In genomic region chr1:172475054-172475741, GRCm38 (mm10) we compare ENCODE assay signal across 12 mouse cellular contexts. TPM values are rescaled to one million over a fixed set of nuclear protein-coding genes. Genes with fewer than 3 reads are reported as not detected.
DNase-seq lines count a peak whose midpoint lies in the region; ATAC-seq and TF ChIP-seq lines count a peak whose summit lies in the region.
"Had no signal": no experiment of that assay in that cellular context is flagged by ENCODE, and none has a peak within 500 bp of the region (broad histone marks: within the 10 kb centered on the region; RNA-seq: fewer than 3 reads in every experiment).

Gene Slamf9 (plus strand): TSS chr1:172475358.

- H3K27me3 ChIP-seq in limb, embryonic 12.5 days: no peaks in the 10 kb centered on the region
- H3K27me3 ChIP-seq in limb, embryonic 10.5 days (ENCODE audit: low read depth, poor library complexity, severe bottlenecking): no peaks in the 10 kb centered on the region
- H3K27me3 ChIP-seq in heart, postnatal 0 days (ENCODE audit: control insufficient read depth, insufficient read depth, low read length): no peaks in the 10 kb centered on the region
- H3K27me3 ChIP-seq in lung, embryonic 14.5 days (ENCODE audit: insufficient read depth, low read length): no peaks in the 10 kb centered on the region
- H3K27me3 ChIP-seq in stomach, embryonic 16.5 days (ENCODE audit: control insufficient read depth, insufficient read depth, low read length): no peaks in the 10 kb centered on the region
- no peaks in the 10 kb centered on the region; the same call in 1 of the 2 replicates for H3K27me3 ChIP-seq in midbrain, embryonic 15.5 days (replicated peaks)
- H3K27me3 ChIP-seq: neural tube, embryonic 12.5 days had no signal

- peak; percentile 52; the same call in 1 of the 2 replicates for ATAC-seq in limb, embryonic 12.5 days (ENCODE audit: insufficient number of reproducible peaks, insufficient read depth, low FRiP score, low TSS enrichment, low read depth)
- ATAC-seq in heart, postnatal 0 days (ENCODE audit: insufficient read depth, low read depth): peak; percentile 63
- ATAC-seq in lung, embryonic 14.5 days (ENCODE audit: insufficient read depth): peak; percentile 38; the same call in 1 of the 2 replicates
- ATAC-seq in stomach, embryonic 16.5 days (ENCODE audit: insufficient read depth, low FRiP score): peak; percentile 39; the same call in 1 of the 2 replicates
- no peak for ATAC-seq in midbrain, embryonic 15.5 days (replicated peaks)
- ATAC-seq in frontal cortex, adult (ENCODE audit: low TSS enrichment): no peak

- DNase-seq in limb, embryonic 10.5 days (ENCODE audit: low spot score): no peak
- DNase-seq in heart, postnatal 0 days (ENCODE audit: low spot score): peak; percentile 30
- peak; percentile 52 for DNase-seq in lung, embryonic 14.5 days
- DNase-seq in right cerebral cortex, postnatal 10 days (ENCODE audit: low spot score in 2 of 2): no peak
- DNase-seq: cerebellum, adult 9-10 months; layer of hippocampus, postnatal 36 days had no signal

- no peak within 1 kb of the TSS for H3K27ac ChIP-seq in limb, embryonic 12.5 days
- no peak within 1 kb of the TSS for H3K27ac ChIP-seq in limb, embryonic 10.5 days
- no peak within 1 kb of the TSS for H3K27ac ChIP-seq in heart, postnatal 0 days (ENCODE audit: low read depth)
- no peak within 1 kb of the TSS for H3K27ac ChIP-seq in lung, embryonic 14.5 days (ENCODE audit: low read depth)
- no peak within 1 kb of the TSS for H3K27ac ChIP-seq in stomach, embryonic 16.5 days (ENCODE audit: low read length)
- H3K27ac ChIP-seq in midbrain, embryonic 15.5 days: no peak within 1 kb of the TSS
- H3K27ac ChIP-seq: neural tube, embryonic 12.5 days had no signal

- H3K36me3 ChIP-seq in limb, embryonic 12.5 days: no peaks in the 10 kb centered on the region
- no peaks in the 10 kb centered on the region for H3K36me3 ChIP-seq in limb, embryonic 10.5 days
- no peaks in the 10 kb centered on the region for H3K36me3 ChIP-seq in heart, postnatal 0 days (replicated peaks; ENCODE audit: control insufficient read depth, insufficient read depth, low read length)
- no peaks in the 10 kb centered on the region for H3K36me3 ChIP-seq in lung, embryonic 14.5 days (ENCODE audit: insufficient read depth)
- no peaks in the 10 kb centered on the region for H3K36me3 ChIP-seq in stomach, embryonic 16.5 days (ENCODE audit: control insufficient read depth, insufficient read depth, low read length)
- no peaks in the 10 kb centered on the region for H3K36me3 ChIP-seq in midbrain, embryonic 15.5 days (replicated peaks)
- H3K36me3 ChIP-seq: neural tube, embryonic 12.5 days had no signal

- H3K9ac ChIP-seq in limb, embryonic 12.5 days (replicated peaks): no peak within 1 kb of the TSS
- no peak within 1 kb of the TSS for H3K9ac ChIP-seq in heart, postnatal 0 days (replicated peaks; ENCODE audit: low read depth, low read length)
- H3K9ac ChIP-seq in lung, embryonic 14.5 days: no peak within 1 kb of the TSS
- H3K9ac ChIP-seq in stomach, embryonic 16.5 days (ENCODE audit: low read length): no peak within 1 kb of the TSS
- H3K9ac ChIP-seq in midbrain, embryonic 15.5 days: no peak within 1 kb of the TSS
- H3K9ac ChIP-seq: neural tube, embryonic 12.5 days had no signal

- no peaks in the 10 kb centered on the region for H3K4me1 ChIP-seq in limb, embryonic 12.5 days (replicated peaks)
- H3K4me1 ChIP-seq in limb, embryonic 10.5 days: no peaks in the 10 kb centered on the region
- H3K4me1 ChIP-seq in heart, postnatal 0 days (ENCODE audit: control insufficient read depth, insufficient read depth): no peaks in the 10 kb centered on the region
- no peaks in the 10 kb centered on the region for H3K4me1 ChIP-seq in lung, embryonic 14.5 days (ENCODE audit: insufficient read depth)
- H3K4me1 ChIP-seq in stomach, embryonic 16.5 days (ENCODE audit: control insufficient read depth, insufficient read depth, low read length): peaks cover 4% of the 10 kb centered on the region; the same call in 1 of the 2 replicates
- no peaks in the 10 kb centered on the region for H3K4me1 ChIP-seq in midbrain, embryonic 15.5 days
- H3K4me1 ChIP-seq: neural tube, embryonic 12.5 days had no signal

- no peak for TF ChIP-seq EP300 in heart, postnatal 0 days (IDR thresholded peaks at IDR 0.05; ENCODE audit: low read depth)

- H3K4me3 ChIP-seq in limb, embryonic 12.5 days (replicated peaks): no peak within 1 kb of the TSS
- H3K4me3 ChIP-seq in limb, embryonic 10.5 days: no peak within 1 kb of the TSS
- no peak within 1 kb of the TSS for H3K4me3 ChIP-seq in heart, postnatal 0 days (ENCODE audit: low read depth, low read length)
- H3K4me3 ChIP-seq in lung, embryonic 14.5 days (ENCODE audit: low read depth, low read length): no peak within 1 kb of the TSS
- H3K4me3 ChIP-seq in stomach, embryonic 16.5 days (replicated peaks; ENCODE audit: low read length): no peak within 1 kb of the TSS
- no peak within 1 kb of the TSS for H3K4me3 ChIP-seq in midbrain, embryonic 15.5 days
- H3K4me3 ChIP-seq: neural tube, embryonic 12.5 days had no signal

- WGBS in limb, embryonic 12.5 days: 70% methylated on average over 7 of the region's 7 CpGs
- WGBS in limb, embryonic 10.5 days: 85% methylated on average over 7 of the region's 7 CpGs
- 43% methylated on average over 7 of the region's 7 CpGs for WGBS in heart, postnatal 0 days
- WGBS in lung, embryonic 14.5 days: 39% methylated on average over 7 of the region's 7 CpGs
- WGBS in stomach, embryonic 16.5 days: 44% methylated on average over 7 of the region's 7 CpGs
- 70% methylated on average over 7 of the region's 7 CpGs for WGBS in midbrain, embryonic 15.5 days

- H3K4me2 ChIP-seq in limb, embryonic 12.5 days: no peak within 1 kb of the TSS
- H3K4me2 ChIP-seq in heart, postnatal 0 days (ENCODE audit: low read depth, low read length): no peak within 1 kb of the TSS
- no peak within 1 kb of the TSS for H3K4me2 ChIP-seq in lung, embryonic 14.5 days
- no peak within 1 kb of the TSS for H3K4me2 ChIP-seq in stomach, embryonic 16.5 days (ENCODE audit: low read depth, low read length)
- H3K4me2 ChIP-seq in midbrain, embryonic 15.5 days: no peak within 1 kb of the TSS
- H3K4me2 ChIP-seq: neural tube, embryonic 12.5 days had no signal

- TF ChIP-seq CTCF in heart, postnatal 0 days (IDR thresholded peaks at IDR 0.05; ENCODE audit: low read depth): no peak
- no peak for TF ChIP-seq CTCF in lung, embryonic 14.5 days (IDR thresholded peaks at IDR 0.05; ENCODE audit: low read depth)

- H3K9me3 ChIP-seq in limb, embryonic 12.5 days: no peaks in the 10 kb centered on the region
- no peaks in the 10 kb centered on the region for H3K9me3 ChIP-seq in limb, embryonic 10.5 days (replicated peaks)
- no peaks in the 10 kb centered on the region for H3K9me3 ChIP-seq in heart, postnatal 0 days (replicated peaks; ENCODE audit: control insufficient read depth, low read length)
- no peaks in the 10 kb centered on the region for H3K9me3 ChIP-seq in lung, embryonic 14.5 days (ENCODE audit: low read depth, low read length)
- H3K9me3 ChIP-seq in stomach, embryonic 16.5 days (replicated peaks; ENCODE audit: control insufficient read depth, low read length): no peaks in the 10 kb centered on the region
- H3K9me3 ChIP-seq in midbrain, embryonic 15.5 days: no peaks in the 10 kb centered on the region
- H3K9me3 ChIP-seq: neural tube, embryonic 12.5 days had no signal

RNA-seq across cellular contexts. Expression of gene Slamf9, which starts in this region (rescaled TPM):
- polyA plus RNA-seq in limb, embryonic 12.5 days (2016; fragmentation: Nextera tagmentation; extraction: Ambion mirVana): 0.21 TPM in 1 of 2 replicates, not detected in the other
- 0.18 TPM in 1 of 2 replicates, not detected in the other for polyA plus RNA-seq in limb, embryonic 10.5 days (2016; fragmentation: Nextera tagmentation; extraction: Ambion mirVana)
- 1.9 and 5.8 TPM in 2 replicates for total RNA-seq in heart, postnatal 0 days (2014; rRNA removed; ENCODE audit: low replicate concordance)
- polyA plus RNA-seq in heart, postnatal 0 days (2015; fragmentation: Nextera tagmentation; extraction: Ambion mirVana): 1.6 and 2.0 TPM in 2 replicates
- polyA plus RNA-seq in lung, embryonic 14.5 days (2014; fragmentation: Nextera tagmentation; extraction: Ambion mirVana): 0.32 and 1.0 TPM in 2 replicates
- polyA plus RNA-seq in stomach, embryonic 16.5 days (2015; fragmentation: Nextera tagmentation; extraction: Ambion mirVana): 0.59 and 0.91 TPM in 2 replicates
- 0.13 and 0.47 TPM in 2 replicates for polyA plus RNA-seq in midbrain, embryonic 15.5 days (2015; fragmentation: Nextera tagmentation; extraction: Ambion mirVana)
- total RNA-seq: gastrocnemius, adult 8-10 months had no signal

Comparison
In these comparisons a context has a peak if more than half of its experiments do, and no peak if none do; other contexts are left out.
1. Peak in ATAC-seq in limb, embryonic 12.5 days; RNA of the gene not detected or under 1 TPM.
2. Peak in ATAC-seq in stomach, embryonic 16.5 days; RNA of the gene not detected or under 1 TPM.
3. ATAC-seq: peak in heart, postnatal 0 days (single experiment) and lung, embryonic 14.5 days (single experiment); none in midbrain, embryonic 15.5 days (single experiment) and frontal cortex, adult (single experiment).
4. DNase-seq: peak in heart, postnatal 0 days (single experiment) and lung, embryonic 14.5 days (single experiment); none in limb, embryonic 10.5 days (single experiment) and right cerebral cortex, postnatal 10 days (0 of 2).